Mouse (Mus musculus) ES-CJ7 (cell line): ENCODE data around the gene Astl.

ENCODE experiments used
- DNase-seq: peaks from one replicate; pipeline ENCODE4 v3.0.0; 2011; ENCODE audit warnings: low read depth, low spot score

Astl gene

GRCm38 (mm10) chr2:127324456-127324855, 14.0 kb upstream of the Astl start:
- no peak for DNase-seq

GRCm38 (mm10) chr2:127328090-127328851, 10.2 kb upstream of the Astl start:
- no peak for DNase-seq

GRCm38 (mm10) chr2:127332807-127333570, 5.5 kb upstream of the Astl start:
- DNase-seq, result no peak

- no peak for DNase-seq
Observed at GRCm38 (mm10) chr2:127333945-127334603, 4.4 kb upstream of the Astl start.

GRCm38 (mm10) chr2:127335078-127335541, 3.3 kb upstream of the Astl start:
- no peak for DNase-seq

GRCm38 (mm10) chr2:127335767-127336496, 2.5 kb upstream of the Astl start, which contains the start of gene Dusp2:
Gene Dusp2 (plus strand): TSS chr2:127336159.
- peak; percentile 38 for DNase-seq

- DNase-seq, result no peak
Observed at GRCm38 (mm10) chr2:127336497-127336832, 2.0 kb upstream of the Astl start.

- DNase-seq, result no peak
Observed at GRCm38 (mm10) chr2:127336885-127337284, 1.6 kb upstream of the Astl start.

GRCm38 (mm10) chr2:127337531-127337930, 908 bp upstream of the Astl start:
- DNase-seq, result no peak

GRCm38 (mm10) chr2:127338012-127338411, 427 bp upstream of the Astl start:
- DNase-seq, result no peak

- no peak for DNase-seq
Observed at GRCm38 (mm10) chr2:127338833-127339232, 394 bp downstream of the Astl start.

- DNase-seq, result no peak
Observed at GRCm38 (mm10) chr2:127339262-127339661, 823 bp downstream of the Astl start.

- DNase-seq, result peak; percentile 69
Observed at GRCm38 (mm10) chr2:127341159-127341558, 2.7 kb downstream of the Astl start.

- no peak for DNase-seq
Observed at GRCm38 (mm10) chr2:127346334-127346733, 7.9 kb downstream of the Astl start.

GRCm38 (mm10) chr2:127347147-127347985, 8.9 kb downstream of the Astl start:
- DNase-seq, result no peak

GRCm38 (mm10) chr2:127353881-127354280, 15.4 kb downstream of the Astl start:
- DNase-seq, result no peak

GRCm38 (mm10) chr2:127362459-127363281, 24.2 kb downstream of the Astl start, which contains the start of gene Adra2b:
Gene Adra2b (plus strand): TSS chr2:127363208.
- DNase-seq, result peak; percentile 97

- no peak for DNase-seq
Observed at GRCm38 (mm10) chr2:127363282-127363652, 24.8 kb downstream of the Astl start.

GRCm38 (mm10) chr2:127363696-127364095, 25.3 kb downstream of the Astl start:
- DNase-seq, result no peak

- no peak for DNase-seq
Observed at GRCm38 (mm10) chr2:127364452-127364851, 26.0 kb downstream of the Astl start.
